Mouse (Mus musculus): Measurements from ENCODE around the gene Rassf8. TPM values are rescaled to one million over a fixed set of nuclear protein-coding genes. Genes with fewer than 3 reads are reported as not detected.
A peak's percentile ranks its signal among the peaks of the same experiment; 100 is the strongest.

The Rassf8 gene
- polyA plus RNA-seq, 1 experiment from 2014 or later, result 4.3 TPM

DNA sequence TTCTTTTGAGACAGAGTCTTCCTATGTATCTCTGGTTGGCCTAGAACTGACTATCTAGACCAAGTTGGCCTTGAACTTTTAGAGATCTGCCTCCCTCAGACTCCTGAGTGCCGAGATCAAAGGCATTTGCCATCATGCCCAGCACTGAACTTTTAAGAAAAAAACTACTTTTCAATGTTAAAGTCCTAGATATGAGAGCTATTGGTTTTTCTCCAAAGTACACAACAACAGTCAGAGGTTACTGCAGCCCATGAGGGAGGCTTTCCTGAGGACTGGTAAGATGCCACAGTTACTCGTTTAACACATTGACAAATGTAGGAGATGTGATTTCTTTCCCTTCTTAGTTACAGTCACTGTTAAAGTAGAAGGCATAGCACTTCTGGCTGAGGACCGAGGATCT, 6.5 kb upstream of the Rassf8 start:
- no peaks in the 10 kb centered on the region for H3K36me3 ChIP-seq (ENCODE audit: control insufficient read depth, insufficient read depth, low read length)
- no peak overlapping the region for H3K9ac ChIP-seq (ENCODE audit: low read length)
- H3K4me2 ChIP-seq (ENCODE audit: low read depth, low read length, severe bottlenecking), result no peak overlapping the region
- ATAC-seq (replicated peaks; ENCODE audit: low FRiP score) (no peak), DNase-seq (ENCODE audit: low spot score) (no peak)
- WGBS, result 84% methylated on average over 3 of the region's 3 CpGs
- no peak overlapping the region for H3K27ac ChIP-seq (ENCODE audit: low read depth, low read length)
- H3K4me3 ChIP-seq (ENCODE audit: low read depth, low read length), result no peak overlapping the region
- H3K9me3 ChIP-seq (ENCODE audit: control insufficient read depth, low read length), result no peaks in the 10 kb centered on the region
- no peaks in the 10 kb centered on the region for H3K4me1 ChIP-seq (replicated peaks; ENCODE audit: control insufficient read depth, insufficient read depth, low read length)
- H3K27me3 ChIP-seq (ENCODE audit: control insufficient read depth, insufficient read depth, low read length), result no peaks in the 10 kb centered on the region

DNA sequence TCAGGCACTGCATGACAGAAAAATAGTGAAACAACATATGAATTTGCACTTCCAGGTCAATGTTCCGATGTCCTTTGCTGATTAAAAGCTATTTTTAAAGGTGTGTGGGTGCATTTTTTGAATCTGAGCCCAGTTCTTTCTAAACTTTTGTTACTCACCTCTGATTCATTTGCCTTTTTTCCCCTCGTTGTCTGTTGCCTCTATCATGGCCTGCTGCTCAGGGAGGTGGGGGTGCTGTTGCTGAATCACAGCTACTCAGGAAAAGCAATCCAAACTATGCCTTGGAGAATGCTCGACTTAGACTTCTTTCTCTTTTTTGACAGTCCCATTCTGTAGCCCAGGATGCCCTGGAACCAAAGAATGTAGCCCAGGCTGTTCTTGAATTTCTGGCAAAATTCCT, 1.3 kb upstream of the Rassf8 start:
- Histone ChIP-seq H3K36me3 (ENCODE audit: control insufficient read depth, insufficient read depth, low read length) (no peaks in the 10 kb centered on the region), H3K9ac (ENCODE audit: low read length) (no peak overlapping the region), H3K4me3 (ENCODE audit: low read depth, low read length) (no peak overlapping the region), H3K4me1 (replicated peaks; ENCODE audit: control insufficient read depth, insufficient read depth, low read length) (no peaks in the 10 kb centered on the region; the same call in 1 of the 2 replicates), H3K9me3 (ENCODE audit: control insufficient read depth, low read length) (no peaks in the 10 kb centered on the region), H3K27me3 (ENCODE audit: control insufficient read depth, insufficient read depth, low read length) (no peaks in the 10 kb centered on the region), H3K27ac (ENCODE audit: low read depth, low read length) (no peak overlapping the region), H3K4me2 (ENCODE audit: low read depth, low read length, severe bottlenecking) (no peak overlapping the region)
- WGBS, result 53% methylated on average over 3 of the region's 3 CpGs
- DNase-seq (ENCODE audit: low spot score), result no peak
- ATAC-seq (replicated peaks; ENCODE audit: low FRiP score), result no peak

- Histone ChIP-seq H3K9ac (ENCODE audit: low read length) (peak overlapping the region; percentile 80), H3K9me3 (ENCODE audit: control insufficient read depth, low read length) (no peaks in the 10 kb centered on the region), H3K27ac (ENCODE audit: low read depth, low read length) (peak overlapping the region; percentile 53), H3K4me2 (ENCODE audit: low read depth, low read length, severe bottlenecking) (peak overlapping the region; percentile 68), H3K36me3 (ENCODE audit: control insufficient read depth, insufficient read depth, low read length) (no peaks in the 10 kb centered on the region), H3K4me3 (ENCODE audit: low read depth, low read length) (peak overlapping the region; percentile 71), H3K27me3 (ENCODE audit: control insufficient read depth, insufficient read depth, low read length) (no peaks in the 10 kb centered on the region), H3K4me1 (replicated peaks; ENCODE audit: control insufficient read depth, insufficient read depth, low read length) (no peaks in the 10 kb centered on the region; the same call in 1 of the 2 replicates)
- under 1% methylated on average over 52 of the region's 55 CpGs for WGBS
- ATAC-seq (replicated peaks; ENCODE audit: low FRiP score) (peak; percentile 2; the same call in 1 of the 2 replicates), DNase-seq (ENCODE audit: low spot score) (peak; percentile 75)
Observed at GRCm38 (mm10) chr6:145746921-145747670, 548 bp downstream of the Rassf8 start.

GRCm38 (mm10) chr6:145747671-145748640, 1.4 kb downstream of the Rassf8 start:
- no peak overlapping the region for H3K27ac ChIP-seq (ENCODE audit: low read depth, low read length)
- no peak for DNase-seq (ENCODE audit: low spot score)

GRCm38 (mm10) chr6:145750394-145750793, 3.8 kb downstream of the Rassf8 start:
- WGBS, result 98% methylated on average over 3 of the region's 3 CpGs
- DNase-seq (ENCODE audit: low spot score) (no peak), ATAC-seq (replicated peaks; ENCODE audit: low FRiP score) (no peak)
- no peaks in the 10 kb centered on the region for H3K9me3 ChIP-seq (ENCODE audit: control insufficient read depth, low read length)
- no peak overlapping the region for H3K9ac ChIP-seq (ENCODE audit: low read length)
- no peaks in the 10 kb centered on the region; the same call in 1 of the 2 replicates for H3K4me1 ChIP-seq (replicated peaks; ENCODE audit: control insufficient read depth, insufficient read depth, low read length)
- no peaks in the 10 kb centered on the region for H3K36me3 ChIP-seq (ENCODE audit: control insufficient read depth, insufficient read depth, low read length)
- no peak overlapping the region for H3K27ac ChIP-seq (ENCODE audit: low read depth, low read length)
- no peaks in the 10 kb centered on the region for H3K27me3 ChIP-seq (ENCODE audit: control insufficient read depth, insufficient read depth, low read length)
- H3K4me2 ChIP-seq (ENCODE audit: low read depth, low read length, severe bottlenecking), result no peak overlapping the region
- H3K4me3 ChIP-seq (ENCODE audit: low read depth, low read length), result no peak overlapping the region

More at GRCm38 (mm10) chr6:145747671-145748640, 1.4 kb downstream of the Rassf8 start:
- peak overlapping the region; percentile 71 for H3K4me3 ChIP-seq (ENCODE audit: low read depth, low read length)
- no peaks in the 10 kb centered on the region; the same call in 1 of the 2 replicates for H3K4me1 ChIP-seq (replicated peaks; ENCODE audit: control insufficient read depth, insufficient read depth, low read length)
- ATAC-seq (replicated peaks; ENCODE audit: low FRiP score), result no peak
- peak overlapping the region; percentile 80; the same call in 1 of the 2 replicates for H3K9ac ChIP-seq (ENCODE audit: low read length)
- H3K27me3 ChIP-seq (ENCODE audit: control insufficient read depth, insufficient read depth, low read length), result no peaks in the 10 kb centered on the region
- no peaks in the 10 kb centered on the region for H3K9me3 ChIP-seq (ENCODE audit: control insufficient read depth, low read length)
- 18% methylated on average over 16 of the region's 16 CpGs for WGBS
- H3K36me3 ChIP-seq (ENCODE audit: control insufficient read depth, insufficient read depth, low read length), result no peaks in the 10 kb centered on the region
- peak overlapping the region; percentile 68 for H3K4me2 ChIP-seq (ENCODE audit: low read depth, low read length, severe bottlenecking)

- Histone ChIP-seq H3K9ac (ENCODE audit: low read length) (no peak overlapping the region), H3K4me3 (ENCODE audit: low read depth, low read length) (no peak overlapping the region), H3K27ac (ENCODE audit: low read depth, low read length) (no peak overlapping the region), H3K36me3 (ENCODE audit: control insufficient read depth, insufficient read depth, low read length) (no peaks in the 10 kb centered on the region), H3K27me3 (ENCODE audit: control insufficient read depth, insufficient read depth, low read length) (no peaks in the 10 kb centered on the region), H3K9me3 (ENCODE audit: control insufficient read depth, low read length) (no peaks in the 10 kb centered on the region), H3K4me2 (ENCODE audit: low read depth, low read length, severe bottlenecking) (no peak overlapping the region), H3K4me1 (replicated peaks; ENCODE audit: control insufficient read depth, insufficient read depth, low read length) (no peaks in the 10 kb centered on the region)
- DNase-seq (ENCODE audit: low spot score), result no peak
- 89% methylated on average over 6 of the region's 6 CpGs for WGBS
- no peak for ATAC-seq (replicated peaks; ENCODE audit: low FRiP score)
Observed at GRCm38 (mm10) chr6:145753296-145753695, 6.7 kb downstream of the Rassf8 start.

DNA sequence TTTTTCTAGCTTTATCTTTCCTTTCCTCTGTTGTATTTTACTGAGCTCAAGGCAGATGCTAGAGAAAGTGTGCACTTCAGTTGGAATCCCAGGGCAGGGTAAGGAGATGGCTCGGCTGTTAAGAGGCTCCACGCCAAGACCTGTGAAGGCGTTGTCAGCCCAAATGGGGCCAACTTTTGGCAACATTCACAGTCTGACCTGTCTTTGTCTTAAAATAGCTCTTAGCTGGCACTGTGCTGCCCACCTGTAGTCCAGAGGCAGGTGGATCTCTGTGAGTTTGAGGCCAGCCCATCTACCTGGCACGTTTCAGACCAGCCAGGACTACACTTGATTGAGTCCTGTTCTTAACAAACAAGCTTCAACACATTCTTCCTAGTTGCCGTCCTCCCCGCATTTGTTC, 7.9 kb downstream of the Rassf8 start:
- ATAC-seq (replicated peaks; ENCODE audit: low FRiP score), result no peak
- 92% methylated on average over 6 of the region's 6 CpGs for WGBS
- Histone ChIP-seq H3K4me1 (replicated peaks; ENCODE audit: control insufficient read depth, insufficient read depth, low read length) (no peaks in the 10 kb centered on the region), H3K9ac (ENCODE audit: low read length) (no peak overlapping the region), H3K36me3 (ENCODE audit: control insufficient read depth, insufficient read depth, low read length) (no peaks in the 10 kb centered on the region), H3K4me2 (ENCODE audit: low read depth, low read length, severe bottlenecking) (no peak overlapping the region), H3K27ac (ENCODE audit: low read depth, low read length) (no peak overlapping the region), H3K4me3 (ENCODE audit: low read depth, low read length) (no peak overlapping the region), H3K9me3 (ENCODE audit: control insufficient read depth, low read length) (no peaks in the 10 kb centered on the region), H3K27me3 (ENCODE audit: control insufficient read depth, insufficient read depth, low read length) (no peaks in the 10 kb centered on the region)
- no peak for DNase-seq (ENCODE audit: low spot score)

- Histone ChIP-seq H3K9ac (ENCODE audit: low read length) (no peak overlapping the region), H3K9me3 (ENCODE audit: control insufficient read depth, low read length) (no peaks in the 10 kb centered on the region), H3K4me1 (replicated peaks; ENCODE audit: control insufficient read depth, insufficient read depth, low read length) (no peaks in the 10 kb centered on the region), H3K27ac (ENCODE audit: low read depth, low read length) (no peak overlapping the region), H3K4me2 (ENCODE audit: low read depth, low read length, severe bottlenecking) (no peak overlapping the region), H3K36me3 (ENCODE audit: control insufficient read depth, insufficient read depth, low read length) (no peaks in the 10 kb centered on the region), H3K4me3 (ENCODE audit: low read depth, low read length) (no peak overlapping the region), H3K27me3 (ENCODE audit: control insufficient read depth, insufficient read depth, low read length) (no peaks in the 10 kb centered on the region)
- 76% methylated on average over 14 of the region's 14 CpGs for WGBS
- DNase-seq (ENCODE audit: low spot score), result no peak
- ATAC-seq (replicated peaks; ENCODE audit: low FRiP score), result no peak
Observed at GRCm38 (mm10) chr6:145755942-145756639, 9.5 kb downstream of the Rassf8 start.
